Mouse (Mus musculus) liver, embryonic 12.5 days (tissue): ENCODE data around the gene Trim25. TPM values are rescaled to one million over a fixed set of nuclear protein-coding genes. Genes with fewer than 3 reads are reported as not detected.
"Not testable (repeated sequence)": the region's sequence is repeated elsewhere in the genome, so short reads cannot be mapped to it uniquely, and the experiment has no call there.

Experiments used
- ATAC-seq: fragments of 200-750 bp; cut with Nextera tagmentation; 2 replicates; pipeline ENCODE4 v1.8.0; 2017; ENCODE audit warnings: moderate number of reproducible peaks, mild to moderate bottlenecking, moderate library complexity
- H3K27ac ChIP-seq: fragments of 300-500 bp; sonication (generic); 2 replicates; pipeline ENCODE4 v1.5.1; 2016; ENCODE audit warnings: mild to moderate bottlenecking
- H3K27me3 ChIP-seq: fragments of 300-500 bp; sonication (generic); replicated peaks from 2 replicates; pipeline ENCODE4 v1.6.1; 2016; ENCODE audit warnings: mild to moderate bottlenecking, moderate library complexity
- H3K36me3 ChIP-seq: fragments of 300-500 bp; sonication (generic); 2 replicates; pipeline ENCODE4 v1.6.1; 2016; ENCODE audit warnings: mild to moderate bottlenecking, moderate library complexity
- H3K4me1 ChIP-seq: fragments of 300-500 bp; sonication (generic); 2 replicates; pipeline ENCODE4 v1.6.1; 2016
- H3K4me2 ChIP-seq: fragments of 300-500 bp; sonication (generic); 2 replicates; pipeline ENCODE4 v1.6.1; 2016; ENCODE audit warnings: mild to moderate bottlenecking, moderate library complexity
- H3K4me3 ChIP-seq: fragments of 300-500 bp; sonication (generic); 2 replicates; pipeline ENCODE4 v1.5.1; 2016; ENCODE audit warnings: mild to moderate bottlenecking, moderate library complexity
- H3K9ac ChIP-seq: fragments of 300-500 bp; sonication (generic); 2 replicates; pipeline ENCODE4 v1.6.1; 2016; ENCODE audit warnings: mild to moderate bottlenecking, moderate library complexity
- H3K9me3 ChIP-seq: fragments of 300-500 bp; sonication (generic); replicated peaks from 2 replicates; pipeline ENCODE4 v1.6.1; 2016; ENCODE audit warnings: mild to moderate bottlenecking, moderate library complexity
- WGBS: fragments of 180-500 bp; shearing (Covaris S2); methylation state at CpG from one replicate; pipeline ENCODE4 v1.1.7; 2016; ENCODE audit not compliant: insufficient replicate concordance; 5-methylcytosine and 5-hydroxymethylcytosine counted together
- polyA plus RNA-seq: library from polyadenylated mRNA; unstranded; fragments of >200 nt; fragmentation: Nextera tagmentation; extraction: Ambion mirVana; gene quantifications from 2 replicates; pipeline ENCODE4 v1.2.1, GENCODE M21; 2016

Gene Trim25
- polyA plus RNA-seq, 1 experiment from 2014 or later: 25.9 TPM

GRCm38 (mm10) chr11:89027955-89028361 is 28.8 kb downstream of the Trim25 start:
- Histone ChIP-seq H3K9ac (no peak overlapping the region), H3K27me3 (no peaks in the 10 kb centered on the region), H3K4me2 (peak overlapping the region; percentile 40), H3K36me3 (no peaks in the 10 kb centered on the region), H3K4me3 (no peak overlapping the region), H3K9me3 (no peaks in the 10 kb centered on the region), H3K27ac (peak overlapping the region; percentile 68), H3K4me1 (peaks cover 48% of the 10 kb centered on the region)
- no peak for ATAC-seq
- WGBS: 26% methylated on average over 10 of the region's 10 CpGs

- H3K9me3 ChIP-seq: no peaks in the 10 kb centered on the region
- H3K4me1 ChIP-seq: peaks cover 41% of the 10 kb centered on the region
- ATAC-seq: peak; percentile 80
- H3K9ac ChIP-seq: no peak overlapping the region
- 5% methylated on average over 10 of the region's 10 CpGs for WGBS
- no peak overlapping the region for H3K4me3 ChIP-seq
- H3K4me2 ChIP-seq: peak overlapping the region; percentile 40
- H3K27me3 ChIP-seq: no peaks in the 10 kb centered on the region
- H3K27ac ChIP-seq: peak overlapping the region; percentile 68
- no peaks in the 10 kb centered on the region for H3K36me3 ChIP-seq
Observed at GRCm38 (mm10) chr11:89028871-89029405, 29.8 kb downstream of the Trim25 start.

DNA sequence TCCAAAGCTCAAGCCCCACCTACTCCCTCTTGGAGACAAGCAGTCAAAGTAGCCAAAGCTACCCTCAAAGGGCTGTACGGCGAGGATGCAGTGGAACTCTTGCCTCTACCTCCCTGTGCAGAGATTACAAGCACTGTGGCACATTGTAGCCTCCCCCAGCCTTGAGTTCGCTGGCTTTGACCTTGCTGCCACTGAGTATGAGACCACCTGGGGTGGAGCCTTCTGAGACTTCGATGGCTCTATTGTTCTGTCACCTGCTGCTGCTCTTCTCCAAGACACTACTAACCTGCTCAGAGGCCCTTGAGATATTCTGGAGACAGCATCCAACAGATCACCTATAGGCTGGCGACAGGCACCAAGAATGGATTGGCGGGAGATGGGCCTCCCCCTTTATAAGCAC is 31.4 kb downstream of the Trim25 start:
- Histone ChIP-seq H3K9me3 (no peaks in the 10 kb centered on the region), H3K36me3 (no peaks in the 10 kb centered on the region), H3K27ac (no peak overlapping the region), H3K9ac (no peak overlapping the region), H3K4me2 (no peak overlapping the region), H3K4me3 (no peak overlapping the region), H3K4me1 (peaks cover 33% of the 10 kb centered on the region), H3K27me3 (no peaks in the 10 kb centered on the region)
- no peak for ATAC-seq
- WGBS: 76% methylated on average over 6 of the region's 6 CpGs

DNA sequence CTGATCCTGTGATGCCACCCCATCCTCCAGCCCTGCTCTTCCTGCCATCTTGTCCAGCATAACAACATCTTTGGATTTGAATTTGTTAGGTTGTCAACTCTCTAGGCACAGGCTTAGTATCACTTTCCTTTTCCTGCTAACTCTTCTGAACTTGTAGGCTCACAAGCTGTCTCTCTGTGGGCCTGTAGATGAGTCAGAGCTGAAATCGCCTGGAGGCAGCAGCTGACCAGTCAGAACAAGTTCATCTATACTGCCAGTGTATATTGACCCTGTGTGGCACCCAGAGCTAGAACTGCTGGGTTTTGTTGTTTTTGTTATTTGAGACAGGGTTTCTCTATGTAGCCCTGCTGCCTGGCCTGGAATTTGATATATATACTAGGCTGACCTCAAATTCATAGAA is 32.0 kb downstream of the Trim25 start:
- Histone ChIP-seq H3K9me3 (no peaks in the 10 kb centered on the region), H3K36me3 (no peaks in the 10 kb centered on the region), H3K4me1 (peaks cover 27% of the 10 kb centered on the region), H3K4me3 (no peak overlapping the region), H3K9ac (no peak overlapping the region), H3K27me3 (no peaks in the 10 kb centered on the region), H3K27ac (no peak overlapping the region), H3K4me2 (no peak overlapping the region)
- ATAC-seq: no peak
- WGBS: 55% methylated on average over 1 of the region's 1 CpGs

- no peak overlapping the region for H3K4me2 ChIP-seq
- no peak overlapping the region for H3K9ac ChIP-seq
- no peaks in the 10 kb centered on the region for H3K27me3 ChIP-seq
- no peak overlapping the region for H3K27ac ChIP-seq
- ATAC-seq: no peak
- no peaks in the 10 kb centered on the region for H3K9me3 ChIP-seq
- no peaks in the 10 kb centered on the region for H3K36me3 ChIP-seq
- no peaks in the 10 kb centered on the region for H3K4me1 ChIP-seq
- H3K4me3 ChIP-seq: no peak overlapping the region
Observed at GRCm38 (mm10) chr11:89034592-89034991, 35.4 kb downstream of the Trim25 start.

DNA sequence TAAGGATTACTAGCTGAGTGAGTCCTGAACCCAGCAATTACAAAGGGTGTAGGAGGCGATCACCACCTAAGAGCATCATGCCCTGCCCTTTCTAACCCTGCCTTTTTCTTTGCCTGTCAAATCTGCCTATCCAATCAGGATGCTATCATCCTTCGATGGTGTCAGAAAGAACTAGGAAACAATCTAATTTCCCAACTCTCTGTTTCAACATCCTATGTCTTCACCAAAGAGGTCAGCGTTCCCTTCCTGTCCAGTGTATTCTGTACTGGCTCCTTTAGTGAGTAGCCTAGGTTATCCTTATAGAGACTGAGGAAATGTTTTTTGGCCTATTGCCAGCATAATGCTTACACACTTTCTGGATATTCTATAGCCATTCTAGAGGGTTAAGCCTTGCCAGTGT is 36.4 kb downstream of the Trim25 start:
- Histone ChIP-seq H3K4me1 (no peaks in the 10 kb centered on the region), H3K27ac (no peak overlapping the region), H3K9me3 (no peaks in the 10 kb centered on the region), H3K36me3 (peaks cover 8% of the 10 kb centered on the region), H3K27me3 (no peaks in the 10 kb centered on the region), H3K4me2 (no peak overlapping the region), H3K4me3 (no peak overlapping the region), H3K9ac (no peak overlapping the region)
- WGBS: 62% methylated on average over 3 of the region's 3 CpGs
- no peak for ATAC-seq

DNA sequence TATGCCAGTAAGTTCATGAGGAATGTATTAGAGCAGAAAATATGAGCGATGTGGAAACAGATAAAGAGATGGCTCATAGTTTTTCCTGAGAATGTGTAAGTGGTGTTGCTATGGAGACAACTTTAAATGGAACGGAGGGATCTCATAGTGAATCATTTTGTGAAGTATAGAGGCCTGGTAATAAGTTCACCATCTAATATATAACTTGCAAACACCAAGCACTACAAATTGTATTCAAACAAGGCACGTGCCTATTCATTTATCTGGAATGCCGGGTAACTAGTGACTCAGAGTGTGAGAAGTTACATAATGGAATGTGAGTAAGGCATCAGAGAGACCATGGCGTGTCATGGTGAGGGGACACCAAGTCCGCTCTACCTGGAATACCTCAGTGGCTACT is 39.3 kb downstream of the Trim25 start:
- Histone ChIP-seq H3K27ac (no peak overlapping the region), H3K4me3 (no peak overlapping the region), H3K4me1 (no peaks in the 10 kb centered on the region), H3K9me3 (no peaks in the 10 kb centered on the region), H3K9ac (no peak overlapping the region), H3K36me3 (peaks cover 29% of the 10 kb centered on the region), H3K27me3 (no peaks in the 10 kb centered on the region), H3K4me2 (no peak overlapping the region)
- 78% methylated on average over 6 of the region's 6 CpGs for WGBS
- ATAC-seq: no peak

GRCm38 (mm10) chr11:89039325-89039724 is 40.1 kb downstream of the Trim25 start:
- Histone ChIP-seq H3K9me3 (no peaks in the 10 kb centered on the region), H3K27me3 (no peaks in the 10 kb centered on the region), H3K4me2 (no peak overlapping the region), H3K4me1 (no peaks in the 10 kb centered on the region), H3K9ac (no peak overlapping the region), H3K27ac (no peak overlapping the region), H3K4me3 (no peak overlapping the region), H3K36me3 (peaks cover 35% of the 10 kb centered on the region)
- ATAC-seq: no peak
- 30% methylated on average over 3 of the region's 3 CpGs for WGBS

DNA sequence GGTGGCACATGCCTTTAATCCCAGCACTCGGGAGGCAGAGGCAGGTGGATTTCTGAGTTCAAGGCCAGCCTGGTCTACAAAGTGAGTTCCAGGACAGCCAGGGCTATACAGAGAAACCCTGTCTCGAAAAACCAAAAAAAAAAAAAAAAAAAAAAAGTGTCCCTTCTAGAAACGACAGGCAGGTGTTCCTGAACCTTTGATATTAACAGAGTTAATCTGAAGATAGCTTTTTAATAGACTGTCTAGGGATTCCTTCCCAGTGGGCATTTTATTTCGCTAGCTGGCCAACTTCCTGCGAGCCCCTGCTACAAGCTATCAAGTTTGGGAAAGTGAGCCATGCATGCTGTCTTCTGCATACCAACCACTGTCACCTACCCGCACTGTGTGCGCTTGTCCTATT is 41.9 kb downstream of the Trim25 start:
- WGBS: 82% methylated on average over 6 of the region's 7 CpGs
- not testable (repeated sequence) for H3K27ac ChIP-seq, H3K4me2 ChIP-seq, H3K4me3 ChIP-seq, ATAC-seq, H3K4me1 ChIP-seq, H3K9me3 ChIP-seq, H3K27me3 ChIP-seq, H3K9ac ChIP-seq
- peaks cover 52% of the 10 kb centered on the region for H3K36me3 ChIP-seq

DNA sequence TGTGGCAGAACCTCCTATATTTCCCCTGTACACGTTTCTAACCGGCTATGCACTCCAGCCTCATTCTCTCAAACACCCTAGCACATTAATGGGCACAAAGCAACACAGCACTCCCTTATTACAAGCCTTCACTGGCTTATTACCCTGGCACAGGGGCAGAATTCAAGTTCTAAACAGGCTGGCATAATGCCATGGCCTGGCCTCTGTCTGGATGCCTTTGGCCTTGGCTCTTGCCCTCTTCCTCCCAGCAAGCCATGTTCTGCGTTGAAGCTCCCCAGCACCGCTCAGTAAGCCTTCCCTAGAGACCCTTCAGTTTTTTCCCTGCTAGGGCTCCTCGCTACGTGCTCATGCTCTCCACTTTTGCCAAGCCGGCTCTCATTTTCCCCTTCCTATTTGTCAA is 43.9 kb downstream of the Trim25 start:
- Histone ChIP-seq H3K27ac (no peak overlapping the region), H3K27me3 (no peaks in the 10 kb centered on the region), H3K36me3 (peaks cover 66% of the 10 kb centered on the region), H3K4me2 (no peak overlapping the region), H3K9me3 (no peaks in the 10 kb centered on the region), H3K4me3 (no peak overlapping the region), H3K4me1 (no peaks in the 10 kb centered on the region), H3K9ac (no peak overlapping the region)
- no peak for ATAC-seq
- WGBS: 83% methylated on average over 7 of the region's 7 CpGs

DNA sequence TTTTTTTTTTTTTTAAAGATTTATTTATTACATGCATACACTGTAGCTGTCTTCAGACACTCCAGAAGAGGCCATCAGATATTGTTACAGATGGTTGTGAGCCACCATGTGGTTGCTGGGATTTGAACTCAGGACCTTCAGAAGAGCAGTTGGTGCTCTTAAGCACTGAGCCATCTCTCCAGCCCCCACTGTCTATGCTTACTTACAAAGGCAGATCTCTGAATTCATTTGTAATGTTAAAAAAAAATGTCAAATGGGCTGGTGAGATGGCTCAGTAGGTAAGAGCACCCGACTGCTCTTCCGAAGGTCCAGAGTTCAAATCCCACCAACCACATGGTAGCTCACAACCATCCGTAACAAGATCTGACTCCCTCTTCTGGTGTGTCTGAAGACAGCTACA is 46.3 kb downstream of the Trim25 start:
- not testable (repeated sequence) for H3K4me2 ChIP-seq, H3K4me3 ChIP-seq, H3K9ac ChIP-seq, H3K27me3 ChIP-seq, ATAC-seq, H3K9me3 ChIP-seq, H3K27ac ChIP-seq, H3K4me1 ChIP-seq
- H3K36me3 ChIP-seq: peaks cover 74% of the 10 kb centered on the region
- WGBS: 83% methylated on average over 3 of the region's 3 CpGs

GRCm38 (mm10) chr11:89046021-89046420 is 46.8 kb downstream of the Trim25 start:
- H3K9me3 ChIP-seq: no peaks in the 10 kb centered on the region
- no peak overlapping the region for H3K9ac ChIP-seq
- no peaks in the 10 kb centered on the region for H3K4me1 ChIP-seq
- no peak overlapping the region for H3K27ac ChIP-seq
- H3K27me3 ChIP-seq: no peaks in the 10 kb centered on the region
- WGBS: 63% methylated on average over 3 of the region's 3 CpGs
- H3K4me3 ChIP-seq: no peak overlapping the region
- H3K36me3 ChIP-seq: peaks cover 75% of the 10 kb centered on the region
- no peak overlapping the region for H3K4me2 ChIP-seq
- ATAC-seq: no peak

DNA sequence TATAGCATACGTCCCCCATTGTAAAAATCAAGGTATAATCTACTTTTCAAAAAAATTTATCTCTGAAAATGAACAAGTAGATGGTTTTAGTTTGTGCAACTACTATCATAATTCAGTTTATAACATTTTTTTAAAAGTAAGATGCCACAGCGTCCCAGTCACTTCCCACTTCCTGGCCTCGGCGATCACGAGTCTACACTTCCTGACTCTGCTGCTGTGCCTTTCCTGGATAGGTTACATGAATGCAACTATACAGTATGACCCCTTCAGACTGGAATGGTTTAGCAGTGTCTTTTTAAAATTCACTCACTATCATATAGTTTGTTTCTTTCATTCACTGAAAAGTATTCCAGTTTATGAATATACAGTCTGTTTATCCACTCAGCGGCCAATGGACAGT is 52.6 kb downstream of the Trim25 start:
- no peaks in the 10 kb centered on the region for H3K4me1 ChIP-seq
- peaks cover 41% of the 10 kb centered on the region for H3K36me3 ChIP-seq
- H3K27ac ChIP-seq: no peak overlapping the region
- no peak overlapping the region for H3K9ac ChIP-seq
- H3K9me3 ChIP-seq: no peaks in the 10 kb centered on the region
- H3K4me2 ChIP-seq: no peak overlapping the region
- 61% methylated on average over 6 of the region's 6 CpGs for WGBS
- ATAC-seq: no peak
- H3K4me3 ChIP-seq: no peak overlapping the region
- no peaks in the 10 kb centered on the region for H3K27me3 ChIP-seq
